Mouse (Mus musculus): ENCODE measurements around the gene Alkbh6. TPM values are rescaled to one million over a fixed set of nuclear protein-coding genes. Genes with fewer than 3 reads are reported as not detected.

Alkbh6 gene
- polyA plus RNA-seq, 1 experiment from 2014 or later, result 56.8 TPM

GRCm38 (mm10) chr7:30332622-30333259 is 24.2 kb downstream of the Alkbh6 start:
- ATAC-seq (ENCODE audit: insufficient number of reproducible peaks, low FRiP score), result no peak
- H3K27me3 ChIP-seq (replicated peaks), result peaks cover 15% of the 10 kb centered on the region
- H3K4me2 ChIP-seq, result peak overlapping the region; percentile 33; the same call in 1 of the 2 replicates
- H3K9me3 ChIP-seq (replicated peaks), result no peaks in the 10 kb centered on the region
- no peak overlapping the region for H3K4me3 ChIP-seq
- no peak overlapping the region for H3K9ac ChIP-seq
- WGBS, result 57% methylated on average over 18 of the region's 18 CpGs
- peak overlapping the region; percentile 87 for H3K27ac ChIP-seq (ENCODE audit: poor library complexity, severe bottlenecking)
- H3K4me1 ChIP-seq (replicated peaks), result peaks cover 34% of the 10 kb centered on the region
- H3K36me3 ChIP-seq, result no peaks in the 10 kb centered on the region

- 5% methylated on average over 4 of the region's 4 CpGs for WGBS
- Histone ChIP-seq H3K27ac (ENCODE audit: poor library complexity, severe bottlenecking) (peak overlapping the region; percentile 87), H3K4me1 (replicated peaks) (peaks cover 34% of the 10 kb centered on the region), H3K36me3 (no peaks in the 10 kb centered on the region), H3K4me2 (peak overlapping the region; percentile 33; the same call in 1 of the 2 replicates), H3K9ac (no peak overlapping the region), H3K9me3 (replicated peaks) (no peaks in the 10 kb centered on the region), H3K4me3 (no peak overlapping the region), H3K27me3 (replicated peaks) (peaks cover 16% of the 10 kb centered on the region)
- peak; percentile 71; the same call in 1 of the 2 replicates for ATAC-seq (ENCODE audit: insufficient number of reproducible peaks, low FRiP score)
These were observed 24.9 kb downstream of the Alkbh6 start for GRCm38 (mm10) chr7:30333436-30333835.

- H3K36me3 ChIP-seq, result no peaks in the 10 kb centered on the region
- H3K4me1 ChIP-seq (replicated peaks), result peaks cover 34% of the 10 kb centered on the region
- H3K9me3 ChIP-seq (replicated peaks), result no peaks in the 10 kb centered on the region
- no peak for ATAC-seq (ENCODE audit: insufficient number of reproducible peaks, low FRiP score)
- no peak overlapping the region for H3K9ac ChIP-seq
- no peak overlapping the region for H3K4me3 ChIP-seq
- WGBS, result 54% methylated on average over 5 of the region's 5 CpGs
- no peak overlapping the region for H3K27ac ChIP-seq (ENCODE audit: poor library complexity, severe bottlenecking)
- peaks cover 27% of the 10 kb centered on the region for H3K27me3 ChIP-seq (replicated peaks)
- no peak overlapping the region for H3K4me2 ChIP-seq
These were observed 26.0 kb downstream of the Alkbh6 start for GRCm38 (mm10) chr7:30334563-30334962.

GRCm38 (mm10) chr7:30335688-30336087 is 27.2 kb downstream of the Alkbh6 start:
- H3K27me3 ChIP-seq (replicated peaks), result peaks cover 30% of the 10 kb centered on the region
- WGBS, result 71% methylated on average over 6 of the region's 6 CpGs

GRCm38 (mm10) chr7:30336384-30336783 is 27.9 kb downstream of the Alkbh6 start:
- Histone ChIP-seq H3K9me3 (replicated peaks) (no peaks in the 10 kb centered on the region), H3K4me3 (no peak overlapping the region), H3K4me1 (replicated peaks) (peaks cover 33% of the 10 kb centered on the region), H3K27ac (ENCODE audit: poor library complexity, severe bottlenecking) (no peak overlapping the region), H3K27me3 (replicated peaks) (peaks cover 30% of the 10 kb centered on the region), H3K36me3 (no peaks in the 10 kb centered on the region), H3K9ac (no peak overlapping the region), H3K4me2 (no peak overlapping the region)
- 4% methylated on average over 9 of the region's 9 CpGs for WGBS
- 0 out of 2 replicates have a peak, but pooled peaks have one; percentile 34 for ATAC-seq (ENCODE audit: insufficient number of reproducible peaks, low FRiP score)

More at GRCm38 (mm10) chr7:30335688-30336087, 27.2 kb downstream of the Alkbh6 start:
- peaks cover 34% of the 10 kb centered on the region for H3K4me1 ChIP-seq (replicated peaks)
- no peaks in the 10 kb centered on the region for H3K9me3 ChIP-seq (replicated peaks)
- H3K27ac ChIP-seq (ENCODE audit: poor library complexity, severe bottlenecking), result no peak overlapping the region
- H3K4me2 ChIP-seq, result no peak overlapping the region
- no peak overlapping the region for H3K9ac ChIP-seq
- ATAC-seq (ENCODE audit: insufficient number of reproducible peaks, low FRiP score), result no peak
- no peaks in the 10 kb centered on the region for H3K36me3 ChIP-seq
- H3K4me3 ChIP-seq, result no peak overlapping the region

GRCm38 (mm10) chr7:30339432-30340109 is 31.1 kb downstream of the Alkbh6 start:
- no peak for ATAC-seq (ENCODE audit: insufficient number of reproducible peaks, low FRiP score)
- no peaks in the 10 kb centered on the region for H3K9me3 ChIP-seq (replicated peaks)
- WGBS, result 60% methylated on average over 5 of the region's 5 CpGs
- peaks cover 50% of the 10 kb centered on the region for H3K27me3 ChIP-seq (replicated peaks)
- H3K4me3 ChIP-seq, result no peak overlapping the region
- H3K9ac ChIP-seq, result no peak overlapping the region
- H3K27ac ChIP-seq (ENCODE audit: poor library complexity, severe bottlenecking), result no peak overlapping the region
- no peaks in the 10 kb centered on the region for H3K36me3 ChIP-seq
- peaks cover 2% of the 10 kb centered on the region for H3K4me1 ChIP-seq (replicated peaks)
- no peak overlapping the region for H3K4me2 ChIP-seq

- no peak for ATAC-seq (ENCODE audit: insufficient number of reproducible peaks, low FRiP score)
- Histone ChIP-seq H3K36me3 (no peaks in the 10 kb centered on the region), H3K9ac (no peak overlapping the region), H3K9me3 (replicated peaks) (no peaks in the 10 kb centered on the region), H3K27ac (ENCODE audit: poor library complexity, severe bottlenecking) (no peak overlapping the region), H3K27me3 (replicated peaks) (peaks cover 74% of the 10 kb centered on the region), H3K4me1 (replicated peaks) (no peaks in the 10 kb centered on the region), H3K4me3 (no peak overlapping the region), H3K4me2 (no peak overlapping the region)
- 24% methylated on average over 21 of the region's 21 CpGs for WGBS
These were observed 38.3 kb downstream of the Alkbh6 start for GRCm38 (mm10) chr7:30346635-30347379.

- Histone ChIP-seq H3K4me1 (replicated peaks) (no peaks in the 10 kb centered on the region), H3K4me3 (no peak overlapping the region), H3K36me3 (no peaks in the 10 kb centered on the region), H3K27ac (ENCODE audit: poor library complexity, severe bottlenecking) (no peak overlapping the region), H3K27me3 (replicated peaks) (peaks cover 74% of the 10 kb centered on the region), H3K9ac (no peak overlapping the region), H3K4me2 (no peak overlapping the region), H3K9me3 (replicated peaks) (no peaks in the 10 kb centered on the region)
- 2% methylated on average over 30 of the region's 30 CpGs for WGBS
- ATAC-seq (ENCODE audit: insufficient number of reproducible peaks, low FRiP score), result no peak
These were observed 39.3 kb downstream of the Alkbh6 start for GRCm38 (mm10) chr7:30347828-30348227.

- 0 out of 2 replicates have a peak, but pooled peaks cover 7% of the 10 kb centered on the region for H3K4me1 ChIP-seq (replicated peaks)
- no peak for ATAC-seq (ENCODE audit: insufficient number of reproducible peaks, low FRiP score)
- H3K27ac ChIP-seq (ENCODE audit: poor library complexity, severe bottlenecking), result no peak overlapping the region
- WGBS, result 17% methylated on average over 6 of the region's 6 CpGs
- H3K27me3 ChIP-seq (replicated peaks), result peaks cover 51% of the 10 kb centered on the region
- H3K36me3 ChIP-seq, result peaks cover 6% of the 10 kb centered on the region; the same call in 1 of the 2 replicates
- no peak overlapping the region for H3K9ac ChIP-seq
- H3K4me2 ChIP-seq, result no peak overlapping the region
- no peaks in the 10 kb centered on the region for H3K9me3 ChIP-seq (replicated peaks)
- H3K4me3 ChIP-seq, result no peak overlapping the region
These were observed 44.8 kb downstream of the Alkbh6 start for GRCm38 (mm10) chr7:30353279-30353822.

- H3K9ac ChIP-seq, result no peak overlapping the region
- H3K36me3 ChIP-seq, result peaks cover 7% of the 10 kb centered on the region; the same call in 1 of the 2 replicates
- H3K4me2 ChIP-seq, result no peak overlapping the region
- H3K4me3 ChIP-seq, result no peak overlapping the region
- no peak overlapping the region for H3K27ac ChIP-seq (ENCODE audit: poor library complexity, severe bottlenecking)
- 0 out of 2 replicates have a peak, but pooled peaks cover 7% of the 10 kb centered on the region for H3K4me1 ChIP-seq (replicated peaks)
- no peak for ATAC-seq (ENCODE audit: insufficient number of reproducible peaks, low FRiP score)
- no peaks in the 10 kb centered on the region for H3K9me3 ChIP-seq (replicated peaks)
- WGBS, result 63% methylated on average over 4 of the region's 4 CpGs
- H3K27me3 ChIP-seq (replicated peaks), result peaks cover 45% of the 10 kb centered on the region
These were observed 45.5 kb downstream of the Alkbh6 start for GRCm38 (mm10) chr7:30354059-30354458.
